Mouse (Mus musculus): ENCODE measurements around the gene Shmt2.

Gene Shmt2

GRCm38 (mm10) chr10:127522088-127522581 lies at the start of gene Shmt2:
Gene Shmt2 (minus strand): TSS chr10:127522444.
- peak; percentile 91 to 93 for DNase-seq

- peak in 1 of 2 experiments; percentile 20 for DNase-seq
Observed at GRCm38 (mm10) chr10:127570937-127571641, 48.8 kb upstream of the Shmt2 start.

- no peak for DNase-seq
Observed at GRCm38 (mm10) chr10:127570384-127570783, 48.1 kb upstream of the Shmt2 start.

GRCm38 (mm10) chr10:127569450-127569849 lies 47.2 kb upstream of the Shmt2 start:
- DNase-seq: peak; percentile 84 to 89

- DNase-seq: no peak
Observed at GRCm38 (mm10) chr10:127566553-127567326, 44.5 kb upstream of the Shmt2 start.

- peak; percentile 23 to 63 for DNase-seq
Observed at GRCm38 (mm10) chr10:127564301-127564700, 42.1 kb upstream of the Shmt2 start.

GRCm38 (mm10) chr10:127563840-127564239 lies 41.6 kb upstream of the Shmt2 start:
- DNase-seq: no peak

- DNase-seq: no peak
Observed at GRCm38 (mm10) chr10:127561145-127561544, 38.9 kb upstream of the Shmt2 start.

- no peak for DNase-seq
Observed at GRCm38 (mm10) chr10:127557397-127557796, 35.2 kb upstream of the Shmt2 start.

- DNase-seq: peak in 1 of 2 experiments; percentile 35
Observed at GRCm38 (mm10) chr10:127555703-127556102, 33.5 kb upstream of the Shmt2 start.

- DNase-seq: no peak
Observed at GRCm38 (mm10) chr10:127549892-127550291, 27.6 kb upstream of the Shmt2 start.

- DNase-seq: no peak
Observed at GRCm38 (mm10) chr10:127548236-127548635, 26.0 kb upstream of the Shmt2 start.

GRCm38 (mm10) chr10:127546505-127546904 lies 24.3 kb upstream of the Shmt2 start:
- no peak for DNase-seq

- DNase-seq: no peak
Observed at GRCm38 (mm10) chr10:127544375-127544774, 22.1 kb upstream of the Shmt2 start.

- no peak for DNase-seq
Observed at GRCm38 (mm10) chr10:127543916-127544315, 21.7 kb upstream of the Shmt2 start.

GRCm38 (mm10) chr10:127542720-127543119 lies 20.5 kb upstream of the Shmt2 start:
- DNase-seq: no peak

- DNase-seq: peak in 1 of 2 experiments; percentile 34
Observed at GRCm38 (mm10) chr10:127542084-127542483, 19.8 kb upstream of the Shmt2 start.

GRCm38 (mm10) chr10:127541510-127541909 lies 19.3 kb upstream of the Shmt2 start:
- no peak for DNase-seq

GRCm38 (mm10) chr10:127537854-127538583 lies 15.8 kb upstream of the Shmt2 start:
- DNase-seq: peak; percentile 86 to 88

- DNase-seq: peak in 1 of 2 experiments; percentile 78
Observed at GRCm38 (mm10) chr10:127536586-127537314, 14.5 kb upstream of the Shmt2 start.

GRCm38 (mm10) chr10:127534929-127535384 lies 12.7 kb upstream of the Shmt2 start:
- DNase-seq: peak in 1 of 2 experiments; percentile 27

Measured in kidney, postnatal 25 days (tissue).